Mouse (Mus musculus) heart, adult 9 months (tissue): ENCODE measurements around the gene Hdac2.

ENCODE experiments used
- DNase-seq, 2 experiments: peaks; one replicate each; pipeline ENCODE4 v3.0.0; 2022; ENCODE audit warnings: low spot score in 2 of 2

Hdac2 gene

GRCm38 (mm10) chr10:36974086-36974675 is at the start of gene Hdac2:
Hdac2 (plus strand) TSS chr10:36974544.
- DNase-seq = peak; percentile 84 to 86

- DNase-seq = no peak
Measured at GRCm38 (mm10) chr10:36928212-36928611, 46.1 kb upstream of the Hdac2 start.

GRCm38 (mm10) chr10:36935863-36936262 is 38.5 kb upstream of the Hdac2 start:
- DNase-seq = no peak

GRCm38 (mm10) chr10:36936271-36936670 is 38.1 kb upstream of the Hdac2 start:
- DNase-seq = no peak

- no peak for DNase-seq
Measured at GRCm38 (mm10) chr10:36951742-36952141, 22.6 kb upstream of the Hdac2 start.

- no peak for DNase-seq
Measured at GRCm38 (mm10) chr10:36952622-36953021, 21.7 kb upstream of the Hdac2 start.

GRCm38 (mm10) chr10:36959563-36960110 is 14.7 kb upstream of the Hdac2 start:
- DNase-seq = no peak

- no peak for DNase-seq
Measured at GRCm38 (mm10) chr10:36964406-36964805, 9.9 kb upstream of the Hdac2 start.

- peak; percentile 71 to 77 for DNase-seq
Measured at GRCm38 (mm10) chr10:36974676-36975520, 554 bp downstream of the Hdac2 start.

GRCm38 (mm10) chr10:36981866-36982265 is 7.5 kb downstream of the Hdac2 start:
- no peak for DNase-seq

- DNase-seq = no peak
Measured at GRCm38 (mm10) chr10:36992149-36992548, 17.8 kb downstream of the Hdac2 start.

- no peak for DNase-seq
Measured at GRCm38 (mm10) chr10:37000839-37001238, 26.5 kb downstream of the Hdac2 start.

- DNase-seq = peak; percentile 14 to 62
Measured at GRCm38 (mm10) chr10:37014274-37015107, 40.1 kb downstream of the Hdac2 start.

GRCm38 (mm10) chr10:37015729-37016128 is 41.4 kb downstream of the Hdac2 start:
- no peak for DNase-seq

- DNase-seq = no peak
Measured at GRCm38 (mm10) chr10:37016200-37016599, 41.9 kb downstream of the Hdac2 start.

- DNase-seq = no peak
Measured at GRCm38 (mm10) chr10:37024301-37024700, 50.0 kb downstream of the Hdac2 start.

- no peak for DNase-seq
Measured at GRCm38 (mm10) chr10:37028651-37029050, 54.3 kb downstream of the Hdac2 start.

GRCm38 (mm10) chr10:37035090-37035497 is 60.8 kb downstream of the Hdac2 start:
- peak; percentile 50 to 57 for DNase-seq

- DNase-seq = peak; percentile 76 to 85
Measured at GRCm38 (mm10) chr10:37047661-37048098, 73.3 kb downstream of the Hdac2 start.
